Mouse (Mus musculus) natural killer cell, adult 2 months (primary cell): ENCODE measurements around the gene Gse1.
"Not testable (repeated sequence)": the region's sequence is repeated elsewhere in the genome, so short reads cannot be mapped to it uniquely, and the experiment has no call there.

Experiments
- DNase-seq, 2 experiments: peaks; one replicate each; pipeline ENCODE4 v3.0.0; 2022; ENCODE audit warnings: low spot score in 2 of 2

Gene Gse1

GRCm38 (mm10) chr8:120344166-120344565 is 115.9 kb downstream of the Gse1 start:
- no peak for DNase-seq

GRCm38 (mm10) chr8:120344583-120344982 is 116.3 kb downstream of the Gse1 start:
- DNase-seq: no peak

- no peak for DNase-seq
Measured at GRCm38 (mm10) chr8:120347734-120348341, 119.6 kb downstream of the Gse1 start.

DNA sequence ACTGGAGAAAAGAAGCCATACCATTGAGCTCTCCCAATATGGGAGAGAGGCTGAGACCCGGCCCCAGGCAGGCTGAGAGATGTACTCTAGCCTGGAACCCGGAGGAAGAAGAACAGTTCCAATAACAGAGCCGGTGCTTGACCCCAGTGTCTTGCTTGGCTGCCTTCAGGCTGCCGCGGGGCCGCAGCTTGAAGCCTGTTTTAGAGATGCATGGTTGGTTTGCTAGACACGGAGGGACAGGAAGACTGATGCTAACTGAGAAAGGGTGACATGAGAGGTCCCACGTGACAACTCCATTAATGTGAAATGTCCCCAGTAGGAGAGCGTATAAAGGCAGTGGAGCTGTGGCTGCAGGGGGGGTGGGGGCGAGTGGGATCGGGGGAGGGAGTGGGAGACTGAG is 120.7 kb downstream of the Gse1 start:
- DNase-seq: no peak

DNA sequence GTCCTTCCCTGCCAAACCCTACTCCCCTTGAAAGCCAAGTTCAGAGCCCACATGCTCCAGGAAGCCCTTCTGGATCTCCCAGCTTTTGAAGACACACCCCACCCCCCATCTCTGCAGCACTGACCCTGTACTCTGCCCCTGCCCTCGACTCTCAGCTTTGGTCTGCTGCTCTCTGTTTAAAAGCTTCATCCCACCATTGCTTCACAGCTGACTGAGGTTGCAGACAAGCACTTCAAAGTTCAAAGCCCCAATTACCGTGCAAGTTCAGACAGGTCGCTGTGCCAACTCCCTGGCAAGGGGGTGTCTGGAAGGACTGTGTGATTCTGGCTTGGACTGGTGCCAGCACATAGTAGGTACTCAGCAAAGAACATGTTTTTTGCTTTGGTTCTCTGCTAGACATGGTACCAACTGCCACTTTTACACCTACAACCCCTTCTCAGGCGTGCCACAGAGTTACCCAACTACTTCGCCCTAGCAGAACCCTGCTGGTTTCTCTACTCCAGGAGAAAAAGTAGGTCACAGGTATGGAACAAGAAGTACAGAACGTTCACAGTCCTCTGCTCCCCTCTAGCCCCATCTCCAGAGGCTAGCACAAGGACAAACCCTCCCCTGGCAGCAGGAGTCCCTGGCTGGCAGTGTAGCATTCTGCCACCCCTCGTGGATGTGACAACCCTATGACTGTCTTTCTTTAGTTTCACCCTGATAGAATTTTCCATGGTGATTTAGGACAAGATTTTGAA is 123.2 kb downstream of the Gse1 start:
- DNase-seq: no peak

- no peak for DNase-seq
Measured at GRCm38 (mm10) chr8:120352096-120352495, 123.8 kb downstream of the Gse1 start.

DNA sequence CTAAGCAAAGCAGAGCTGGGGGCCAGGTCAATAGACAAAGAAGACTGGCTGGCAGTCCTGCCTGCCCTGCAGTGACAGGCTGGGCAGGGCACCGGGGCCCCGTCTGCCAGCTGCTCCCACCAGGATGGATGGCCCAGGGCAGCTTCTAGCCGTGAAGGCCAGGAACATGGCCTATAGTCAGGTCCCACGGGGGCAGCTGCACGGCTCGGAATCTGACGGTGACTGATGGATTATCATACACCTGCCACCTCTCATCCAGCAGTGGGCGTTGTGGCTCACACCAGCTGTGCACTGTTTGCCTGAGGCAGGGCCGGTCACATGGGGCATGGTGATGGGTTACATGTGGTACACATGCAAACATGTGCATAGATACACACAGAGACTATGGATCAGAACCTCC is 127.8 kb downstream of the Gse1 start:
- DNase-seq: no peak

- no peak for DNase-seq
Measured at GRCm38 (mm10) chr8:120357504-120357903, 129.2 kb downstream of the Gse1 start.

GRCm38 (mm10) chr8:120361301-120361700 is 133.0 kb downstream of the Gse1 start:
- no peak for DNase-seq

- peak in 1 of 2 experiments; percentile 29 for DNase-seq
Measured at GRCm38 (mm10) chr8:120363552-120364071, 135.4 kb downstream of the Gse1 start.

GRCm38 (mm10) chr8:120364093-120364725 is 136.0 kb downstream of the Gse1 start:
- DNase-seq: peak; percentile 43 to 54

DNA sequence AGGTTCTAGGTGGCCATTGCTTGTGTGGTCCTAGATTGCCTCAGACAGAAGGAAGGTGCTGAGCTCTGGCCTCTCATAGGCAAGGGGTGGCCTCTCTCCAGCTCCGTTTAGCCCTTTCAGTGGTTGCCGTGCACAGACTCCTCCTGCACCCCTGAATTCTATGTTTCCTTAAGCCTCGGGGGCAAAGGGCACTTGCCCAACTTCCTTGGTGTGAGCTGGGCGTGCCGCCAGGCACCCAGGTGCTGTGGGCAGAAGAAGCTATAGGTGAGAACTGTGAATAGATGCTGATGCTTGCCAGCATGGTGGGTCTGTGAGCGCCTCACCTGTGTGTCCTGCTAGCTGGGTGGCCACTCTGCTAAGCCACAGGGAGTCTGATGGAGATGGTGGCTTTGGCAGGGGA is 138.6 kb downstream of the Gse1 start:
- DNase-seq: no peak

DNA sequence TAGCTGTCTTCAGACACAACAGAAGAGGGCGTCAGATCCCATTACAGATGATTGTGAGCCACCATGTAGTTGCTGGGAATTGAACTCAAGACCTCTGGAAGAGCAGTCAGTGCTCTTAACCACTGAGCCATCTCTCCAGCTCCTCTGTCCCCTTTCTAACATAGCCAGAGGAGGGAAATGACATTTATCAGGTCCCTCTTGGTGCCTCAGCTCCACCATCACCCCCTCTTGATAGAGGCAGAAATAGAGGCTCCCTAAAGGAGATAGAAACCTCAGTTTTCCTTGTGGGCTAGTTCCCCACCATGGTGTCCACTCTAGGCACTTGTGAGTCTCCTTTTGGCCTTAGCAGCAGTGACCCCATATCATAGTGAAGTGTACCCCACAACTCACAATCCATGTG is 139.9 kb downstream of the Gse1 start:
- not testable (repeated sequence) for DNase-seq

DNA sequence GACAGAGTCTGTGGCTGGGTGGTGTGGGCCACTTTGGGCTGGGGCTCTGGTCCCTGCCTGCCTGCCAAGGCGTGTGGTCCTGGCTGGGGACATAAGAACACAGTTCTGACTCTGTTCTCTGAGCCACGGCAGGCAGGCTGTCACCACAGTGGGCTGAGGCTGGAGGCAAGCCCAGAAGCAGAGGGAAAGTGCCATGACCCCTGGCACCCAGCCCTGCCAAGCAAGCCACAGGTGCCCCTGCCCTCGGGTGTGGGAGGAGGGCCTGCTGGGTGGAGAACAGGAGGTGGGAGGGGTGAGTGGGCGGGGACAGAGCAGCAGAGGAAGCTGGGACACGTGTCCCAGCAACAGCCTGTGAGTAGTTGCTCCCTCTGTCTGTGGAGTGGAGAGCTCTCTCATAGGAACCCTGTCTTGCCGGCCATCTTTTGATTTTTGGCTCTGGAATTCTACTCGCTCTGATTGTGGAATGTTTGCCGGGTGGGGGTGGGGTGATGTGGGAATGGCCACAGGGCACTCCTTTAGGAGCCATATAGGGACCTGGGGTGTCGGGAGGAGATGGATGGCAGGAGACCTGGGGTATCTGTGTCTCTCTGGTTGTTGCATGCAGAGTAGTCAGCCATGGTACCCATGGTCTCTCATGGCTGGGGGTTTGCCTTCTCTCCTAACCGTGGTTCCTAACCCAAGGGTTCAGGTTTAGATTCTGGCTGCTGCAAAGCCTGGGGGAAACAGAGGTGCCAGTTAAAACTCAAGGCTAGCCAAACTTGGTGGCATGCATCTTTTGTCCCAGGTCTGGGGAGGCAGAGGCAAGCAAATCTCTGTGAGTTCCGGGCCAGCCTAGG is 140.8 kb downstream of the Gse1 start:
- DNase-seq: peak; percentile 62 to 74

DNA sequence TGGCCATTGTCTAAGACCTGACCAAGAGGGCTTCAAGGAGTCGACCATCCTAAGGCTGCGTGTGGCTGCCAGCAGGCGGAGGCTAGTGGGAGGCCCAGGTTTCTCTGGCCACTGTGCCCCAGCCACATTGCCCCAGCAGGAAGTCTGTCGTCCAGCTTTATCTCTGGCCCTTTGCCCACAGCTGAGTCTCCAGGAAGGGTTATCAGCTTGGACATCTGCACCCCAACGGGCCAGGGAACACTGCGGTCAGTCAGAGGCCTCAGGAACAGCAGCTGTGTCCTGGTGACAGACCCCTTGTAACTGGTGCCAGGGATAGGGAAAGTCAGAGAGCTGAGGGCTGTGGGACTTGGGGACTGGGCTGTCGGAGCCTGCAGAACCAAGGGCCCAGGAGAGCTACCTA is 141.7 kb downstream of the Gse1 start:
- DNase-seq: no peak

GRCm38 (mm10) chr8:120370461-120370860 is 142.2 kb downstream of the Gse1 start:
- no peak for DNase-seq

- DNase-seq: no peak
Measured at GRCm38 (mm10) chr8:120371146-120371545, 142.9 kb downstream of the Gse1 start.

GRCm38 (mm10) chr8:120371725-120372457 is 143.6 kb downstream of the Gse1 start:
- DNase-seq: peak; percentile 16

DNA sequence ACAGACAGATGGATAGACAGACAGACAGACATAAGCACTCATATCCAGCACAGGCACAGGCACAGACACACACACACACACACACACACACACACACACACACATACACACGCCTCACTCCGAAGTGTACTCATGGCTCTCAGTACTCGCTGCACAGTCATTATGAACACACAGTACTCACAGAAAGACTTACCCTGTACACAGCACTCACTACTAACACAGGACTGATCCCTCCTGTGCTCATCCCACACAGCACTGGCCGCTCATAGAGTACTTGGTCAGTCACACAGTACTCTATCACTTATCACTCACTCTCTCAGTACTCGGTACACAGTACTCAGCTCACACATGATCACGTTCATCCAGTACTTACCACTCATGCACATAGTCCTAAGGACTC is 144.4 kb downstream of the Gse1 start:
- DNase-seq: no peak

DNA sequence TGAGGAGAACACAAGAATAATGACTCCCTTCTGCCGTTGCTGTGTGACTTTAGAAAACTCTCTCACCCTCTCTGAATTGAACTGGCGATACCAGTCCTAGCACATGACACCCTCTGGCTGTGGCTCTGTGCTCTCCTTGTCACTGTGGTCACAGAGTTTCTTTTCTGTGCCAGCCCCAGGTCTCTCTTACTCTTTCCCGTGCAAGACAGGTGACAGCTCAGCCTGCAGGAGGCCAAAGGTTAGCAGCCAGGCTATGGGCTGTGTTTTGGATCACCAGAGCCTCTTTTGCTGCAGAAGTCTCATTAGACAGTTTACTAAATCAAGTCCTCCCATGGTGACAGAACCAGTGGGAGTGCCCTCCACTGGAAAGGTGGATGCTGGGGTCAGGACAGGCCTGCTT is 145.4 kb downstream of the Gse1 start:
- DNase-seq: no peak

GRCm38 (mm10) chr8:120374070-120374469 is 145.8 kb downstream of the Gse1 start:
- no peak for DNase-seq
